Mouse (Mus musculus): ENCODE data around the gene Tprkb.
"Not testable (repeated sequence)": the region's sequence is repeated elsewhere in the genome, so short reads cannot be mapped to it uniquely, and the experiment has no call there.

GRCm38 (mm10) chr6:85906911-85907351 lies 4.7 kb upstream of the Tprkb start:
- not testable (repeated sequence) for TF ChIP-seq CTCF (IDR thresholded peaks at IDR 0.05; ENCODE audit: extremely low read depth, insufficient read length, insufficient replicate concordance, low read depth, low read length); POLR2A (IDR thresholded peaks at IDR 0.05; ENCODE audit: low read depth, low read length)

All from small intestine, adult 2 months (tissue).